Mouse (Mus musculus): Measurements from ENCODE around the gene Trpv5. TPM values are rescaled to one million over a fixed set of nuclear protein-coding genes. Genes with fewer than 3 reads are reported as not detected.

The Trpv5 gene
- total RNA-seq (2012; rRNA removed): 0.07 and 0.12 TPM in 2 replicates
- polyA plus RNA-seq (2012; ENCODE audit: insufficient read depth in 1 of 2, insufficient read length in 2 of 2, low read depth in 1 of 2, low replicate concordance in 2 of 2, missing spikeins in 1 of 2): under 1 TPM in 1 of 2 experiments, not detected in 1; 0.26 TPM

DNA sequence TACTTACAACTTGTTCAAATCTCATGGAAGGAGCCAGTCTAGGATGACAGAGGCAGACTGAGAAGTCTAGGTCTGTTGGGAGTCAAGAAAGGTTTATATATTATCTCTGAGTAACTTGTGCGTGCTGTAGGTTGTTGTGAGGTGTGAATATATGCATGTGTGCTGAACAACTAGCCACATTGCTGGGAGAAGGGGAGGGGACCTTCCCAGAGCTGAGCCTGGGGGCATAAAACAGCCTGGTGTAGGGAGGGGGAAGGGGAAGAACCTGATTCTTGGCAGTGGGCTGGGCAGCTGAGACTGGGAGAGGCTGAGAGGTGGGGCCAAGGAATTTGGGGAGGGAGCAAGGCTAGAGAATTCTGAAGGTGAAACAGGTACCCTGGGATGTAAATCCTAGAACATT is at the start of gene Trpv5:
Gene Trpv5, minus strand, starts transcription at position 101 of the 400 bp plus-strand sequence.
- Histone ChIP-seq H3K27me3 (ENCODE audit: control insufficient read depth in 1 of 2, insufficient read depth in 2 of 2, low read length in 2 of 2) (no peaks in the 10 kb centered on the region), H3K4me1 (ENCODE audit: control insufficient read depth in 1 of 2, insufficient read depth in 2 of 2, low read length in 2 of 2) (peaks cover 22 to 39% of the 10 kb centered on the region in 2 experiments), H3K36me3 (ENCODE audit: control insufficient read depth in 1 of 2, insufficient read depth in 2 of 2, low read length in 2 of 2) (peaks cover under 1 to 31% of the 10 kb centered on the region in 2 experiments), H3K79me2 (ENCODE audit: control insufficient read depth, insufficient read depth, low read length, poor library complexity) (no peaks in the 10 kb centered on the region), H3K4me3 (ENCODE audit: control insufficient read depth in 1 of 2, insufficient read depth in 1 of 2, low read depth in 2 of 2, low read length in 2 of 2) (no peak within 1 kb of the TSS), H3K27ac (ENCODE audit: control insufficient read depth, low read depth, low read length) (no peak within 1 kb of the TSS), H3K9me3 (replicated peaks; ENCODE audit: insufficient read depth, low read length) (no peaks in the 10 kb centered on the region), H3K9ac (ENCODE audit: control insufficient read depth, low read depth, low read length, poor library complexity, severe bottlenecking) (no peak within 1 kb of the TSS)
- no peak for DNase-seq (ENCODE audit: low read depth, low spot score)
- TF ChIP-seq E2F4 (IDR thresholded peaks at IDR 0.05; ENCODE audit: borderline replicate concordance, low read depth, low read length) (no peak), SMC3 (IDR thresholded peaks at IDR 0.05; ENCODE audit: low read depth, low read length) (no peak), HCFC1 (IDR thresholded peaks at IDR 0.05; ENCODE audit: low read depth, low read length) (no peak), MXI1 (IDR thresholded peaks at IDR 0.05; ENCODE audit: low read depth, low read length) (no peak), POLR2AphosphoS2 (IDR thresholded peaks at IDR 0.05; ENCODE audit: low read length) (no peak), ZMIZ1 (IDR thresholded peaks at IDR 0.05; ENCODE audit: low read depth, low read length) (no peak), UBTF (IDR thresholded peaks at IDR 0.05; ENCODE audit: borderline replicate concordance, insufficient read depth, low read depth, low read length) (no peak), MAZ (IDR thresholded peaks at IDR 0.05; ENCODE audit: low read depth, low read length) (no peak)

DNA sequence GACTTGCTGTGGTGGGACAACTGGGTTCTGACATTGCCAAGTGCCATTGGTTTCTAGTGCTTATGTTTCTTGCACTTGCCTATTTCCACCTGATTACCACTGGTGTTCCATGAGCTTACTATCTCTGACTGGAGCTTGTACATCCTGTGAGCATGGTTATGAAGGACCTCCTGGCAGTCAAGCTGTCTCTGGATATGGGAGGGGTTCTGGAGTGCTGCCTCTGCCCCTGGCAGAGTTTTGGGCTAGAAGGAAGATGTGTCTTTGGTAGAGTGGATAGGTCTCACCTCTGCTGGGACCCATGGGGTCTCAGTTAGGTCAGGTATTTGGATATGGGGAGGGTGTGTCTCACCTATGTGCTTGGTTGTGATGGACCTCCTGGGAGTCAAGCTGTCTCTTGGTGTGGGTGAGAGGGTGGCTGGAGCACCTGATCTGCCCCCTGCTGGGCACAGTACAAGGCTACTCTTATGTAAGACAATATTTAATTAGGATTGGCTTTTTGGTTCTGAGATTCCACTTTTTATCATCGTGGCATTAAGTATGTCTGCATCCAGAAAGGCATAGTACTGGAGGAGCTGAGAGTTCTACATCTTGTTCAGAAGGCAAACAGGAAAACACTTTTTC is 47.5 kb upstream of the Trpv5 start:
- Histone ChIP-seq H3K4me1 (ENCODE audit: control insufficient read depth in 1 of 2, insufficient read depth in 2 of 2, low read length in 2 of 2) (no peaks in the 10 kb centered on the region), H3K27me3 (ENCODE audit: control insufficient read depth in 1 of 2, insufficient read depth in 2 of 2, low read length in 2 of 2) (no peaks in the 10 kb centered on the region; a peak in 1 of 4 replicates), H3K9me3 (replicated peaks; ENCODE audit: insufficient read depth, low read length) (no peaks in the 10 kb centered on the region), H3K4me3 (ENCODE audit: control insufficient read depth in 1 of 2, insufficient read depth in 1 of 2, low read depth in 2 of 2, low read length in 2 of 2) (no peak overlapping the region), H3K27ac (ENCODE audit: control insufficient read depth, low read depth, low read length) (no peak overlapping the region), H3K9ac (ENCODE audit: control insufficient read depth, low read depth, low read length, poor library complexity, severe bottlenecking) (no peak overlapping the region), H3K79me2 (ENCODE audit: control insufficient read depth, insufficient read depth, low read length, poor library complexity) (no peaks in the 10 kb centered on the region), H3K36me3 (ENCODE audit: control insufficient read depth in 1 of 2, insufficient read depth in 2 of 2, low read length in 2 of 2) (no peaks in the 10 kb centered on the region)
- TF ChIP-seq CTCF (IDR thresholded peaks at IDR 0.05 in 2 of 3, conservative IDR thresholded peaks at IDR 0.05 in 1 of 3; ENCODE audit: control insufficient read depth in 1 of 3, insufficient read depth in 1 of 3, low read depth in 2 of 3, low read length in 3 of 3, poor library complexity in 1 of 3, severe bottlenecking in 1 of 3) (peak; percentile 4 to 35 (median 25); a peak in 4 of 6 replicates), RAD21 (IDR thresholded peaks at IDR 0.05; ENCODE audit: low read depth, low read length) (peak; percentile 23), TAL1 (IDR thresholded peaks at IDR 0.05; ENCODE audit: low read length) (no peak), SMC3 (IDR thresholded peaks at IDR 0.05; ENCODE audit: low read depth, low read length) (peak; percentile 50)
- peak; percentile 15 for DNase-seq (ENCODE audit: low read depth, low spot score)

DNA sequence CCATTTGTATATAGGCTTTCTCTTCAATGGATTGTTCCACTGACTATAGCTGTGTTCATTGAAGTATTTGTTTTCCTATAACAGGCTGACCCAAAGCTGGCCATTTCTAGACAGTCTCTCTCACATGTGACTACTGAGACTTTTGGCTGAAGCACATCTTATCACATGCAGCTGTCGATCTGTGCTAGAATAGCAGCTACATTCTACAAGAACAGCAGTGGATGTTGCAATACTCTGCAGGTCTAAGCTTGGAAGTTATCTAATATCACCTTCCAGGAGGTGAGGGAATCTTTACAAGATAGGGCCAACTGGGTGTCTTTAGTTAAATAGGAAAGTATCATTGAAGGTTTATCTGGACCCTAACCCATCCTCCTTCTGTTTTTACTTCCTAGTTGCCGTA is 40.9 kb upstream of the Trpv5 start:
- Histone ChIP-seq H3K4me1 (ENCODE audit: control insufficient read depth in 1 of 2, insufficient read depth in 2 of 2, low read length in 2 of 2) (no peaks in the 10 kb centered on the region), H3K27me3 (ENCODE audit: control insufficient read depth in 1 of 2, insufficient read depth in 2 of 2, low read length in 2 of 2) (no peaks in the 10 kb centered on the region; a peak in 1 of 4 replicates), H3K36me3 (ENCODE audit: control insufficient read depth in 1 of 2, insufficient read depth in 2 of 2, low read length in 2 of 2) (no peaks in the 10 kb centered on the region), H3K9ac (ENCODE audit: control insufficient read depth, low read depth, low read length, poor library complexity, severe bottlenecking) (no peak overlapping the region), H3K9me3 (replicated peaks; ENCODE audit: insufficient read depth, low read length) (no peaks in the 10 kb centered on the region), H3K79me2 (ENCODE audit: control insufficient read depth, insufficient read depth, low read length, poor library complexity) (no peaks in the 10 kb centered on the region), H3K4me3 (ENCODE audit: control insufficient read depth in 1 of 2, insufficient read depth in 1 of 2, low read depth in 2 of 2, low read length in 2 of 2) (no peak overlapping the region), H3K27ac (ENCODE audit: control insufficient read depth, low read depth, low read length) (no peak overlapping the region)
- TF ChIP-seq ZC3H11A (IDR thresholded peaks at IDR 0.05; ENCODE audit: low read depth, low read length) (no peak), MEF2A (IDR thresholded peaks at IDR 0.05; ENCODE audit: extremely low read depth, insufficient replicate concordance, low read depth, low read length, poor library complexity, severe bottlenecking) (no peak), USF2 (IDR thresholded peaks at IDR 0.05; ENCODE audit: borderline replicate concordance in 1 of 2, insufficient read depth in 1 of 2, low read depth in 1 of 2, low read length in 2 of 2) (no peak), POLR2A (IDR thresholded peaks at IDR 0.05; ENCODE audit: control insufficient read depth in 1 of 2, insufficient read depth in 1 of 2, low read depth in 1 of 2, low read length in 2 of 2, poor library complexity in 1 of 2) (no peak), TCF12 (IDR thresholded peaks at IDR 0.05; ENCODE audit: low read depth, low read length) (no peak), HCFC1 (IDR thresholded peaks at IDR 0.05; ENCODE audit: low read depth, low read length) (no peak), MYC (IDR thresholded peaks at IDR 0.05; ENCODE audit: low read depth, low read length) (no peak), MAZ (IDR thresholded peaks at IDR 0.05; ENCODE audit: low read depth, low read length) (no peak), TAL1 (IDR thresholded peaks at IDR 0.05; ENCODE audit: low read length) (no peak), MAFK (IDR thresholded peaks at IDR 0.05; ENCODE audit: borderline replicate concordance, low read depth, low read length) (no peak), KAT2A (conservative IDR thresholded peaks at IDR 0.05; ENCODE audit: low read depth, low read length) (no peak), CTCF (IDR thresholded peaks at IDR 0.05 in 2 of 3, conservative IDR thresholded peaks at IDR 0.05 in 1 of 3; ENCODE audit: control insufficient read depth in 1 of 3, insufficient read depth in 1 of 3, low read depth in 2 of 3, low read length in 3 of 3, poor library complexity in 1 of 3, severe bottlenecking in 1 of 3) (no peak)
- no peak for DNase-seq (ENCODE audit: low read depth, low spot score)
